Mouse (Mus musculus): ENCODE results near the gene Etl4.

The Etl4 gene

GRCm38 (mm10) chr2:20442731-20443130 is 533.2 kb downstream of the Etl4 start:
- no peak for DNase-seq (ENCODE audit: low read depth, low spot score)

GRCm38 (mm10) chr2:20443671-20444440 is 534.3 kb downstream of the Etl4 start:
- DNase-seq (ENCODE audit: low read depth, low spot score): no peak

GRCm38 (mm10) chr2:20445156-20446155 is 535.9 kb downstream of the Etl4 start:
- DNase-seq (ENCODE audit: low read depth, low spot score): no peak

DNA sequence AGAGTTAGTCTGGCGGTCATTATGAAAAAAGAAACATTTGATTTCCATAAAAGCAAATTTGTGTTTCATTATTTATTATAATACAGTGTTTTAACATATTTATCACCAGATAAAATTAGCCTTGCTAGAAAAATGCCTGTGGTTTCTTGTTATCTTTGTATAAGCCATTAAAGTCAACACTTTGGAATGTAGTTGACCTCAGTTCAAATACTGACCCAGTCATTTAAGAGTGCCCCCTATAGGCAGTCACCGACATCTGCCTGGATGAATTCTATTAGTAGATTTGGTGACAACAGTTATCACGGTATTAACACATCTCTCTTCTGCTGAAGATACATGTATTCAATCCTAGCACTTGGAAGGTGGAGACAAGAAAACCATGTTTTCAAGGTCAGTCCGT is 536.6 kb downstream of the Etl4 start:
- no peak for DNase-seq (ENCODE audit: low read depth, low spot score)

- no peak for DNase-seq (ENCODE audit: low read depth, low spot score)
These were observed 541.4 kb downstream of the Etl4 start for GRCm38 (mm10) chr2:20450945-20451344.

DNA sequence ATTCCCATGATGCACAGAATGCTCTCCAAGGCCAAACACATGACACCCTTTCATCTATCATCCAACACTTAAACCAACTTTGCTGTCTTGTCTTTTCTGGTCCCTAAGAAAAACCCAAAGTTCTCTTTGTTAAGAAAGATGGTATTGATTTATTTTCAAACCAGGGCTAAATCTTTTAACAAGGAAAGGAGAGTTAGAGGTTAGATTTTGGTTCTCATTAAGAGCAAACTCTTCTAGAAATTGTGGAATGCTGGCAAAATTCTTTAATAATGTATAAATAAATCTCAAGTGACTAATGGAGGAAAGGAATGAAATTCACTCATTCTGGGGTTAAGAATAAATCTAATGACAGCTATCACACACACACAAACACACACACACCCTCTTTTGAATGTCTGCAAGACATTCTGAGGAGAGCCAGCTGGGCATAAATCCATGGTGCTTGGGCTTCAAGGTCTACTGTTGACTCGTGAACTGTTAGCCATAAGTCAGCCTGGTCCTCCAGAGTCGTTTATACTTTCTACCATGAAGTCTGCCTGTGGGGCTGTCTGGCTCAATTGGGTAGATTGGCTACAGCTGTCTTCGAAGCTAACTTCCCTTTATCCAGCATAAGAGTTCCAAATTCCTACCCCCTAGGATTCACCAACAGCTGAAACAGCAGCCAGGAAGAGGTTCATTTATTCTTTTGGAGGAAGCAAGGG is 544.1 kb downstream of the Etl4 start:
- DNase-seq (ENCODE audit: low read depth, low spot score): no peak

DNA sequence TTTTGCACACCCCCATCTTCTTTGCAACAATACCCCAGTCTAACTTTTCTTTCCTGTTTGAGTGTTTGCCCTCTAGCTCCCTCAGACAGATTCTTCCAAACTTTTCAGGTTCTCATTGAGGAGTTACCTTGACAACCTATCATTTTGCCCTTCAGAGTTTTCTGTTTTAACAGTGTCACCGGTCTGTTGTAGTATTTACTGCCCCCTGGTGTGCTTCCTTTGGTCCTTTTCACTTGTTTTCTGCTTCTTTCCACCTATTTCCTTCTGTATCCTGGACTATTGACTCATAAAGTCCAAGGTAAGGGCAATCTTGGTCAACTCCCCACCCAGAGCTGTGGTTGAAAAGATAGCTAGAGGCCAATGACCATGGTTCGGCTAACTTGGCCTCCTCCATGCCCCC is 569.6 kb downstream of the Etl4 start:
- DNase-seq (ENCODE audit: low read depth, low spot score): no peak

- no peak for DNase-seq (ENCODE audit: low read depth, low spot score)
These were observed 576.7 kb downstream of the Etl4 start for GRCm38 (mm10) chr2:20486137-20486788.

DNA sequence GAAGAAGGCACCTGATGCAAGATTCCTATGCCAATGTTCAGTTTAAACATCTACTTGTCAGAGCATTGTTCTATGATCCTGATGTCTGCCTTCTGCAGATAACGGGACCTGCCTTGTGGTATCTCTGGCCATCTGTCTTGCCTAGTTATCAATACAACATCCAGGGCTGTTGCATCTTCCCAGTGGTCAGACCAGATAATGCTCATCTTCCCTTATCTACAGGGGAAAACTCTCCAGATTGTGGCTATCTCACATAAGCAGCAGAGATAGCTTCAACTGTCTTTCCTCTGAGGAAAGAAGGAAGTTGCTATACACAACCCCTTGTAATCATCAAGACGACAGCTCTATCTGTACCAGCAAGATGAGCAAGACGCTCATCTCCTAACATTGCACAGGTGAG is 579.5 kb downstream of the Etl4 start:
- DNase-seq (ENCODE audit: low read depth, low spot score): no peak

- DNase-seq (ENCODE audit: low read depth, low spot score): no peak
These were observed 582.5 kb downstream of the Etl4 start for GRCm38 (mm10) chr2:20492125-20492524.

- no peak for DNase-seq (ENCODE audit: low read depth, low spot score)
These were observed 584.2 kb downstream of the Etl4 start for GRCm38 (mm10) chr2:20493806-20494205.

GRCm38 (mm10) chr2:20494666-20495065 is 585.1 kb downstream of the Etl4 start:
- no peak for DNase-seq (ENCODE audit: low read depth, low spot score)

GRCm38 (mm10) chr2:20496219-20496800 is 586.7 kb downstream of the Etl4 start:
- DNase-seq (ENCODE audit: low read depth, low spot score): no peak

DNA sequence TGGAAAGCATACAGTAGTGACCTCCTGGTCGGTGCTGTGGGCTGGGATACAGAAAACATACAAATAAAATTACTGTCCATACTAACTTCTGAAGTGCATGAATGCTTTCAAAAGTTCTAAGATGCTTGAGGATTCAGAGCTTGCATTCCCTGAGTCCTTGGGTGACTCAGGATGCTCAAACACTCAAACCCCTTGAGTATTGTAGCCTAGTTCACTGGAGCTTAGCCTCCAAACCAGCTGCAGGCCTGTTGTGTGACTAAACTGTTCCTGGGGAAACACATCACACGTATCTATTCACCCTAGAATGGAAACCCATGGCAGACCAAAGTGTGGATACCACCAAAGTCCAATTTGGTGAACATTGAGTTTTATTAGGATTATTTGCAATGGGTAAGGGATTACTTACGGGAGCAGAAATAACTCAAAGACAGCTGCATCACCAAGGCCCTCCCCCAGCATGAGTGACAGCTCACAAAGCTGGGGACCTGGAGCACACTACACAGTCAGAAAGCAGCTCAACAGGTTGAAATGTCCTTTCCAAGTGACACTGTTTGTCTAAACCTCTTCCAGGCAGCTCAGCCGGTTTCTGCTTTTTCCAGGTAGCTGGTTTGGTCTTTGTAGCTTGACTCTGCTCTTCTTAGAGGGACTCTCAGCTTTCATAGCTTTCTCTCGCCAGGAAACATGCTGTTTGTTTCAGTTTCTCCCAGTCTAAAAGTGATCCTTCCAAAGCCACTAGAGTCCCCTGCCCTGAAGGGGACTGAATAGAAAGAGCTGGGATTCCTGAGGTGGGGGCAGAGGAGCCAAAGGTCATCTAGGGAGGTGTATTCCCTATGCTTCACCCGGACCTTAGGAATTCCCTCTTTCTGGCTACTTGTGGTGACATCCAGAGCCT is 598.5 kb downstream of the Etl4 start:
- DNase-seq (ENCODE audit: low read depth, low spot score): no peak

DNA sequence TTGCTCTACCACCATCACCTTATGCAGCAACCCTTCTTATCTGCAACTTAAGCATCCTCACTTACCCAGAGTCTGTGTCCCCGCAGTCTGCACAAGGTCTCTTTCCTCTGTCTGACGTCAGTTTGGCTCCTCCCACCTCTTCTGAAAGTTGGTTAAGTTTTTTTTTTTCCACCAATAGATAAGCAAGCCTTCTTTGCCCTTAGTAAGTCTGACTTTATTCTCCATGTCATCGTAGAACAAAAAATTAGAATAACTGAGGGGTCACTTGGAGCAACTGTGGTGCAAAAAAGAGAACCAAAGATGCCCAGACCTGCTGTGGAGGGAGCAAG is 599.1 kb downstream of the Etl4 start:
- no peak for DNase-seq (ENCODE audit: low read depth, low spot score)

DNA sequence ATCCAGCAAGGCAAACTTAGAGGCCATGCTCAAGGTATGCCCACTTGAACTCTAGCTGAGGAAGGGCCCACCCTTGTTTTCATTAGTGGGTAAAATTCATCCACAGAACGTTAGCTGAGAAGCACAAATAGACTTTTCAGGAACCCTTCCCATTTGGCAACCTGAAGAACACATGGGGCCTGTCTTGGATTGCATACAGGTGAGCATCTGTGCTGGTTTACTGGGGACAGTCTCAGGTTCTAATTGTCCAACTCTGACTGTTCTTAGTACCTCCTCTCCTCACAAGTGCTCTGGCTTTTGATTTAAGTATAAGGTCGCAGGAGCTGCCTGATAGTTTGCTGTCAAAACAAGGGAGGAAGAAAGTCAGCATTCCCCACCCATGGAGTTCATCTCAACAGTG is 600.5 kb downstream of the Etl4 start:
- no peak for DNase-seq (ENCODE audit: low read depth, low spot score)

GRCm38 (mm10) chr2:20516270-20516865 is 606.8 kb downstream of the Etl4 start:
- no peak for DNase-seq (ENCODE audit: low read depth, low spot score)

DNA sequence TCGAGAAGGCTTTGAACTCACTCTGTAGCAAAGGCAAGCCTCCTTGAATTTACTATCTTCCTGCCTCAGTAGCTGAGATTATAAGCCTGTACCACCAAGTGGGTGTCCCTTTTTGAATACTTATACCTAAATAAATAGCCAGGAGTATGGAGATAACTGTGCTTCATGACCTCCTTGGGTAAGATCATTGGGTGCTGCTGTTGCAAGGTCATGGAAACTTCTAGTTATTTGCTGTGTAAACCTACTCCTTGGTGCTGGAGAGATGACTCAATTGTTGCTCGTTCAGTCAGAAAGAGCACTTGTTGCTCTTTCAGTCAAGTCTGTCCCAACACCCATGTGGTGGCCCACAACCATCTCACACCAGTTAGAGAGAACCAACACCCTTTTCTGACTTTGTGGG is 608.3 kb downstream of the Etl4 start:
- DNase-seq (ENCODE audit: low read depth, low spot score): no peak

- no peak for DNase-seq (ENCODE audit: low read depth, low spot score)
These were observed 608.9 kb downstream of the Etl4 start for GRCm38 (mm10) chr2:20518506-20518905.

Data from c-Kit-negative CD71-positive TER-119-positive erythroid progenitor cells, embryonic 14.5 days (primary cell).